Mouse (Mus musculus) cerebellum, adult 2 months (tissue): ENCODE results near the gene Rassf1.

Source experiments
- CTCF ChIP-seq: fragments of 200-500 bp; IDR thresholded peaks from 2 replicates; pipeline ENCODE4 v1.5.1; 2011; ENCODE audit warnings: low read depth, mild to moderate bottlenecking, control low read depth, low read length, moderate library complexity, borderline replicate concordance; ENCODE audit not compliant: insufficient read depth
- POLR2A ChIP-seq: fragments of 200-500 bp; IDR thresholded peaks from 2 replicates; pipeline ENCODE4 v1.6.1; 2011; ENCODE audit warnings: low read length, control low read depth, borderline replicate concordance; ENCODE audit not compliant: insufficient read depth

DNA sequence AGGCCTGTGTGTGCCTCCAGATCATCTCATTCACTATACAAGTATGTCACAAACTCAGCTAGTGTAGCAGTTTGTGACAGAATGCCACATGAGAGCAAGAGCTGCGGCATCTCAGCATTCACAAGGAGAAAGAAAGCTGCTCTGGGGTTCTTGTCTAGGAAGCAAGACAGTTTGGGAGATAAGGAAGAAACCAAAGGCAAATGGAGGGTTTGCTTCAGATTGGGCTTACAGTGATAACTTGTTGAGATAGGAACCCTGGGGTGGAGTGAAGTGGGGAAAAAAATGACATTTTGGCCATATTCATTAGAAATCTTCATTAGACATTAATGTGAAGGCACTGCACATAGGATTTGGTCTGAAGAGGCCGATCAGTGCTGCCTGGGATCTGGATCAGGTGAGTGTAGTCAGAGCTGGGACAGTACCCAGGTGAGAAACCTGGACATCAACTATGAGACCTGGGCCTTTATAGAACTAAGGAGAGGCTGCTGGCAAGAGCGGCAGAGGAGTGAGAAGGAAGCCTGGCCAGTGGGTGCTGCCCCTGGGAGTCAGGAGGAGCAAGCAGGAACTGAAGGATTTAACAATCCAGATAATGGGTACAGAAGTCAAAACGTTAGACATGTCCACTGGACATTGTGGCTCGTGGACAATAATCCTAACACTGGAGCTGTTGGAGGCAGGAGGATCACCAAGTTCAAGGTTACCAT lies 1.5 kb downstream of the Rassf1 start:
- no peak for TF ChIP-seq CTCF
- no peak for TF ChIP-seq POLR2A
